Mouse (Mus musculus): ENCODE measurements at regions not wholly inside any gene's neighbourhood (a gene's known extent, or its start where the extent isn't known, plus 50 kb on each side); places are given as distances from the start of the nearest gene placed in this dataset.

GRCm38 (mm10) chr8:31314692-31315358 is 2113.7 kb upstream of the 5930422O12Rik start:
- Histone ChIP-seq H3K36me3 (ENCODE audit: control insufficient read depth, insufficient read depth, low read length) (no peaks in the 10 kb centered on the region), H3K4me1 (ENCODE audit: control insufficient read depth in 2 of 2, insufficient read depth in 2 of 2, low read length in 2 of 2) (no peaks in the 10 kb centered on the region), H3K4me3 (ENCODE audit: control insufficient read depth in 1 of 2, insufficient read depth in 1 of 2, low read depth in 1 of 2, low read length in 2 of 2) (no peak overlapping the region), H3K9ac (ENCODE audit: low read length) (no peak overlapping the region), H3K4me2 (ENCODE audit: low read length) (peak overlapping the region; percentile 46), H3K9me3 (ENCODE audit: control insufficient read depth, low read length) (no peaks in the 10 kb centered on the region), H3K27ac (replicated peaks in 1 of 2; ENCODE audit: control insufficient read depth in 1 of 2, insufficient read depth in 1 of 2, low read depth in 2 of 2, low read length in 2 of 2) (no peak overlapping the region), H3K27me3 (ENCODE audit: control insufficient read depth, insufficient read depth, low read length) (no peaks in the 10 kb centered on the region)
- 33% methylated on average over 5 of the region's 5 CpGs for WGBS
- ATAC-seq (ENCODE audit: insufficient number of reproducible peaks, insufficient read depth, low FRiP score, low read depth) = no peak

- ATAC-seq (ENCODE audit: insufficient number of reproducible peaks, insufficient read depth, low FRiP score, low read depth) = no peak
- Histone ChIP-seq H3K9me3 (ENCODE audit: control insufficient read depth, low read length) (no peaks in the 10 kb centered on the region), H3K4me2 (ENCODE audit: low read length) (peak overlapping the region; percentile 46), H3K4me1 (ENCODE audit: control insufficient read depth in 2 of 2, insufficient read depth in 2 of 2, low read length in 2 of 2) (no peaks in the 10 kb centered on the region), H3K27ac (replicated peaks in 1 of 2; ENCODE audit: control insufficient read depth in 1 of 2, insufficient read depth in 1 of 2, low read depth in 2 of 2, low read length in 2 of 2) (no peak overlapping the region), H3K36me3 (ENCODE audit: control insufficient read depth, insufficient read depth, low read length) (no peaks in the 10 kb centered on the region), H3K9ac (ENCODE audit: low read length) (no peak overlapping the region), H3K27me3 (ENCODE audit: control insufficient read depth, insufficient read depth, low read length) (no peaks in the 10 kb centered on the region), H3K4me3 (ENCODE audit: control insufficient read depth in 1 of 2, insufficient read depth in 1 of 2, low read depth in 1 of 2, low read length in 2 of 2) (no peak overlapping the region)
- WGBS = 13% methylated on average over 8 of the region's 8 CpGs
Observed at GRCm38 (mm10) chr8:31315359-31315705, 2113.2 kb upstream of the 5930422O12Rik start.

GRCm38 (mm10) chr8:31333545-31334297 is 2094.8 kb upstream of the 5930422O12Rik start:
- ATAC-seq (ENCODE audit: insufficient number of reproducible peaks, insufficient read depth, low FRiP score, low read depth) = no peak

GRCm38 (mm10) chr8:31348504-31348903 is 2080.0 kb upstream of the 5930422O12Rik start:
- Histone ChIP-seq H3K27me3 (ENCODE audit: control insufficient read depth, insufficient read depth, low read length) (no peaks in the 10 kb centered on the region), H3K4me3 (ENCODE audit: control insufficient read depth in 1 of 2, insufficient read depth in 1 of 2, low read depth in 1 of 2, low read length in 2 of 2) (no peak overlapping the region), H3K4me1 (ENCODE audit: control insufficient read depth in 2 of 2, insufficient read depth in 2 of 2, low read length in 2 of 2) (no peaks in the 10 kb centered on the region), H3K9ac (ENCODE audit: low read length) (no peak overlapping the region), H3K4me2 (ENCODE audit: low read length) (no peak overlapping the region), H3K36me3 (ENCODE audit: control insufficient read depth, insufficient read depth, low read length) (no peaks in the 10 kb centered on the region), H3K27ac (replicated peaks in 1 of 2; ENCODE audit: control insufficient read depth in 1 of 2, insufficient read depth in 1 of 2, low read depth in 2 of 2, low read length in 2 of 2) (no peak overlapping the region), H3K9me3 (ENCODE audit: control insufficient read depth, low read length) (0 out of 2 replicates have a peak, but pooled peaks cover 3% of the 10 kb centered on the region)
- no peak for ATAC-seq (ENCODE audit: insufficient number of reproducible peaks, insufficient read depth, low FRiP score, low read depth)
- 59% methylated on average over 4 of the region's 4 CpGs for WGBS

More at GRCm38 (mm10) chr8:31333545-31334297, 2094.8 kb upstream of the 5930422O12Rik start:
- WGBS = 83% methylated on average over 7 of the region's 7 CpGs
- no peaks in the 10 kb centered on the region for H3K9me3 ChIP-seq (ENCODE audit: control insufficient read depth, low read length)
- H3K36me3 ChIP-seq (ENCODE audit: control insufficient read depth, insufficient read depth, low read length) = no peaks in the 10 kb centered on the region
- no peaks in the 10 kb centered on the region for H3K27me3 ChIP-seq (ENCODE audit: control insufficient read depth, insufficient read depth, low read length)
- H3K27ac ChIP-seq (replicated peaks in 1 of 2; ENCODE audit: control insufficient read depth in 1 of 2, insufficient read depth in 1 of 2, low read depth in 2 of 2, low read length in 2 of 2) = no peak overlapping the region
- H3K9ac ChIP-seq (ENCODE audit: low read length) = no peak overlapping the region
- H3K4me2 ChIP-seq (ENCODE audit: low read length) = no peak overlapping the region
- no peak overlapping the region for H3K4me3 ChIP-seq (ENCODE audit: control insufficient read depth in 1 of 2, insufficient read depth in 1 of 2, low read depth in 1 of 2, low read length in 2 of 2)
- no peaks in the 10 kb centered on the region for H3K4me1 ChIP-seq (ENCODE audit: control insufficient read depth in 2 of 2, insufficient read depth in 2 of 2, low read length in 2 of 2)

- 73% methylated on average over 5 of the region's 5 CpGs for WGBS
- Histone ChIP-seq H3K36me3 (ENCODE audit: control insufficient read depth, insufficient read depth, low read length) (no peaks in the 10 kb centered on the region), H3K9ac (ENCODE audit: low read length) (no peak overlapping the region), H3K27me3 (ENCODE audit: control insufficient read depth, insufficient read depth, low read length) (no peaks in the 10 kb centered on the region), H3K4me2 (ENCODE audit: low read length) (no peak overlapping the region), H3K27ac (replicated peaks in 1 of 2; ENCODE audit: control insufficient read depth in 1 of 2, insufficient read depth in 1 of 2, low read depth in 2 of 2, low read length in 2 of 2) (no peak overlapping the region), H3K9me3 (ENCODE audit: control insufficient read depth, low read length) (no peaks in the 10 kb centered on the region), H3K4me3 (ENCODE audit: control insufficient read depth in 1 of 2, insufficient read depth in 1 of 2, low read depth in 1 of 2, low read length in 2 of 2) (no peak overlapping the region), H3K4me1 (ENCODE audit: control insufficient read depth in 2 of 2, insufficient read depth in 2 of 2, low read length in 2 of 2) (no peaks in the 10 kb centered on the region)
- no peak for ATAC-seq (ENCODE audit: insufficient number of reproducible peaks, insufficient read depth, low FRiP score, low read depth)
Observed at GRCm38 (mm10) chr8:31369636-31370035, 2058.9 kb upstream of the 5930422O12Rik start.

- Histone ChIP-seq H3K4me2 (ENCODE audit: low read length) (no peak overlapping the region), H3K4me3 (ENCODE audit: control insufficient read depth in 1 of 2, insufficient read depth in 1 of 2, low read depth in 1 of 2, low read length in 2 of 2) (no peak overlapping the region), H3K9ac (ENCODE audit: low read length) (no peak overlapping the region), H3K9me3 (ENCODE audit: control insufficient read depth, low read length) (no peaks in the 10 kb centered on the region), H3K27ac (replicated peaks in 1 of 2; ENCODE audit: control insufficient read depth in 1 of 2, insufficient read depth in 1 of 2, low read depth in 2 of 2, low read length in 2 of 2) (no peak overlapping the region), H3K36me3 (ENCODE audit: control insufficient read depth, insufficient read depth, low read length) (no peaks in the 10 kb centered on the region), H3K27me3 (ENCODE audit: control insufficient read depth, insufficient read depth, low read length) (no peaks in the 10 kb centered on the region), H3K4me1 (ENCODE audit: control insufficient read depth in 2 of 2, insufficient read depth in 2 of 2, low read length in 2 of 2) (no peaks in the 10 kb centered on the region)
- ATAC-seq (ENCODE audit: insufficient number of reproducible peaks, insufficient read depth, low FRiP score, low read depth) = no peak
- WGBS = 65% methylated on average over 3 of the region's 3 CpGs
Observed at GRCm38 (mm10) chr8:31370137-31371010, 2058.1 kb upstream of the 5930422O12Rik start.

GRCm38 (mm10) chr8:31371656-31372055 is 2056.9 kb upstream of the 5930422O12Rik start:
- no peak overlapping the region for H3K9ac ChIP-seq (ENCODE audit: low read length)
- no peak overlapping the region for H3K4me3 ChIP-seq (ENCODE audit: control insufficient read depth in 1 of 2, insufficient read depth in 1 of 2, low read depth in 1 of 2, low read length in 2 of 2)
- no peaks in the 10 kb centered on the region for H3K4me1 ChIP-seq (ENCODE audit: control insufficient read depth in 2 of 2, insufficient read depth in 2 of 2, low read length in 2 of 2)
- no peaks in the 10 kb centered on the region for H3K9me3 ChIP-seq (ENCODE audit: control insufficient read depth, low read length)
- no peak for ATAC-seq (ENCODE audit: insufficient number of reproducible peaks, insufficient read depth, low FRiP score, low read depth)
- 61% methylated on average over 5 of the region's 5 CpGs for WGBS
- H3K4me2 ChIP-seq (ENCODE audit: low read length) = no peak overlapping the region
- H3K27me3 ChIP-seq (ENCODE audit: control insufficient read depth, insufficient read depth, low read length) = no peaks in the 10 kb centered on the region
- H3K27ac ChIP-seq (replicated peaks in 1 of 2; ENCODE audit: control insufficient read depth in 1 of 2, insufficient read depth in 1 of 2, low read depth in 2 of 2, low read length in 2 of 2) = no peak overlapping the region
- H3K36me3 ChIP-seq (ENCODE audit: control insufficient read depth, insufficient read depth, low read length) = no peaks in the 10 kb centered on the region

All from heart, embryonic 14.5 days (tissue).